Mouse (Mus musculus) ES-Bruce4 (cell line): ENCODE data around the gene Fbxl4. TPM values are rescaled to one million over a fixed set of nuclear protein-coding genes. Genes with fewer than 3 reads are reported as not detected.

ENCODE experiments used
- H3K27ac ChIP-seq: 2 replicates; pipeline ENCODE4 v1.5.1; 2012; ENCODE audit warnings: low read length, inconsistent platforms; ENCODE audit not compliant: insufficient read depth
- H3K27me3 ChIP-seq: 2 replicates; pipeline ENCODE4 v1.6.1; 2012; ENCODE audit warnings: mild to moderate bottlenecking, low read length, inconsistent platforms; ENCODE audit not compliant: control insufficient read depth, poor library complexity, insufficient read depth, severe bottlenecking
- H3K36me3 ChIP-seq: 2 replicates; pipeline ENCODE4 v1.6.1; 2012; ENCODE audit warnings: inconsistent platforms, mild to moderate bottlenecking, low read length, moderate library complexity; ENCODE audit not compliant: control insufficient read depth, poor library complexity, insufficient read depth, severe bottlenecking
- H3K4me1 ChIP-seq: one replicate; pipeline ENCODE4 v1.8.1; 2011; ENCODE audit warnings: low read length; ENCODE audit not compliant: control insufficient read depth, insufficient read depth
- H3K4me3 ChIP-seq: 2 replicates; pipeline ENCODE4 v1.5.1; 2011; ENCODE audit warnings: low read depth, mild to moderate bottlenecking, low read length
- H3K9ac ChIP-seq: 2 replicates; pipeline ENCODE4 v1.6.1; 2012; ENCODE audit warnings: low read depth, mild to moderate bottlenecking, inconsistent platforms; ENCODE audit not compliant: poor library complexity, severe bottlenecking
- H3K9me3 ChIP-seq: replicated peaks from 2 replicates; pipeline ENCODE4 v1.6.1; 2012; ENCODE audit warnings: mild to moderate bottlenecking, low read length, inconsistent platforms; ENCODE audit not compliant: control insufficient read depth, poor library complexity, insufficient read depth, severe bottlenecking
- CTCF ChIP-seq: IDR thresholded peaks from one replicate; pipeline ENCODE4 v1.8.1; 2011; ENCODE audit warnings: low read depth, low read length
- EP300 ChIP-seq: IDR thresholded peaks from 2 replicates; pipeline ENCODE4 v1.6.1; 2011; ENCODE audit warnings: low read depth, low read length; ENCODE audit not compliant: insufficient read depth
- POLR2A ChIP-seq: IDR thresholded peaks from one replicate; pipeline ENCODE4 v1.8.1; 2011; ENCODE audit warnings: low read length; ENCODE audit not compliant: insufficient read depth
- polyA plus RNA-seq: library from polyadenylated mRNA; stranded (reverse); fragments of >200 nt; gene quantifications from 2 replicates; pipeline ENCODE4 v1.2.4, GENCODE M21; 2011; ENCODE audit warnings: low read depth; ENCODE audit not compliant: missing spikeins, insufficient read depth, insufficient read length

The Fbxl4 gene
- polyA plus RNA-seq, 1 experiment, result 13.5 TPM

- Histone ChIP-seq H3K9me3 (no peaks in the 10 kb centered on the region), H3K9ac (no peak overlapping the region), H3K4me3 (peak overlapping the region; percentile 31), H3K4me1 (no peaks in the 10 kb centered on the region), H3K36me3 (no peaks in the 10 kb centered on the region), H3K27me3 (peaks cover 26% of the 10 kb centered on the region), H3K27ac (no peak overlapping the region)
- no peak for TF ChIP-seq CTCF
- TF ChIP-seq EP300, result no peak
- TF ChIP-seq POLR2A, result no peak
Measured at GRCm38 (mm10) chr4:22479368-22480090, 122.2 kb downstream of the Fbxl4 start.

- Histone ChIP-seq H3K4me3 (peak overlapping the region; percentile 31), H3K36me3 (no peaks in the 10 kb centered on the region), H3K4me1 (no peaks in the 10 kb centered on the region), H3K9ac (no peak overlapping the region), H3K9me3 (no peaks in the 10 kb centered on the region), H3K27me3 (peaks cover 26% of the 10 kb centered on the region), H3K27ac (no peak overlapping the region)
- TF ChIP-seq CTCF, result no peak
- TF ChIP-seq POLR2A, result no peak
- TF ChIP-seq EP300, result no peak
Measured at GRCm38 (mm10) chr4:22480091-22480857, 122.9 kb downstream of the Fbxl4 start.

- no peaks in the 10 kb centered on the region for H3K4me1 ChIP-seq
Measured at GRCm38 (mm10) chr4:22480858-22481205, 123.5 kb downstream of the Fbxl4 start.

GRCm38 (mm10) chr4:22482118-22482517, 124.8 kb downstream of the Fbxl4 start:
- H3K9ac ChIP-seq, result no peak overlapping the region
- peaks cover 32% of the 10 kb centered on the region for H3K27me3 ChIP-seq
- H3K36me3 ChIP-seq, result no peaks in the 10 kb centered on the region
- H3K27ac ChIP-seq, result no peak overlapping the region
- no peak overlapping the region for H3K4me3 ChIP-seq
- no peaks in the 10 kb centered on the region for H3K4me1 ChIP-seq
- no peaks in the 10 kb centered on the region for H3K9me3 ChIP-seq
- TF ChIP-seq POLR2A (no peak), CTCF (no peak)

More at GRCm38 (mm10) chr4:22480858-22481205, 123.5 kb downstream of the Fbxl4 start:
- TF ChIP-seq POLR2A (no peak), CTCF (no peak), EP300 (no peak)
- Histone ChIP-seq H3K27me3 (peaks cover 27% of the 10 kb centered on the region), H3K4me3 (no peak overlapping the region), H3K9ac (no peak overlapping the region), H3K27ac (no peak overlapping the region), H3K36me3 (no peaks in the 10 kb centered on the region), H3K9me3 (no peaks in the 10 kb centered on the region)

- Histone ChIP-seq H3K27ac (no peak overlapping the region), H3K9ac (no peak overlapping the region), H3K27me3 (peaks cover 28% of the 10 kb centered on the region), H3K9me3 (no peaks in the 10 kb centered on the region), H3K4me1 (no peaks in the 10 kb centered on the region), H3K4me3 (no peak overlapping the region), H3K36me3 (no peaks in the 10 kb centered on the region)
- TF ChIP-seq EP300, result no peak
- TF ChIP-seq CTCF, result peak; percentile 24
Measured at GRCm38 (mm10) chr4:22482756-22483280, 125.5 kb downstream of the Fbxl4 start.

- H3K9me3 ChIP-seq, result no peaks in the 10 kb centered on the region
- H3K9ac ChIP-seq, result no peak overlapping the region
- H3K4me1 ChIP-seq, result no peaks in the 10 kb centered on the region
- H3K36me3 ChIP-seq, result no peaks in the 10 kb centered on the region
- peaks cover 24% of the 10 kb centered on the region for H3K27me3 ChIP-seq
- H3K4me3 ChIP-seq, result no peak overlapping the region
- TF ChIP-seq EP300 (no peak), CTCF (no peak), POLR2A (no peak)
- no peak overlapping the region for H3K27ac ChIP-seq
Measured at GRCm38 (mm10) chr4:22483548-22483947, 126.2 kb downstream of the Fbxl4 start.

Other genes with a start within 250 kb of the Fbxl4 start
- gene Pou3f2, start 130.8 kb downstream of the Fbxl4 start, polyA plus RNA-seq, result 0.10 TPM in 1 of 2 replicates, not detected in the other